Mouse (Mus musculus) neural tube, embryonic 14.5 days (tissue): ENCODE measurements at regions not wholly inside any gene's neighbourhood (a gene's known extent, or its start where the extent isn't known, plus 50 kb on each side); places are given as distances from the start of the nearest gene placed in this dataset.

Experiments used
- ATAC-seq: fragments of 200-750 bp; cut with Nextera tagmentation; 2 replicates; pipeline ENCODE4 v1.8.0; 2017; ENCODE audit warnings: low read depth, mild to moderate bottlenecking, moderate TSS enrichment, moderate library complexity
- H3K27ac ChIP-seq: fragments of 300-500 bp; sonication (generic); 2 replicates; pipeline ENCODE4 v1.5.1; 2014; ENCODE audit warnings: low read depth, mild to moderate bottlenecking, control low read depth, low read length, moderate library complexity, mixed read lengths
- H3K27me3 ChIP-seq: fragments of 300-500 bp; sonication (generic); 2 replicates; pipeline ENCODE4 v1.6.1; 2014; ENCODE audit warnings: low read length; ENCODE audit not compliant: control insufficient read depth, insufficient read depth
- H3K36me3 ChIP-seq: fragments of 300-500 bp; sonication (generic); 2 replicates; pipeline ENCODE4 v1.6.1; 2014; ENCODE audit warnings: low read length, mixed read lengths; ENCODE audit not compliant: control insufficient read depth, insufficient read depth
- H3K4me1 ChIP-seq: fragments of 300-500 bp; sonication (generic); 2 replicates; pipeline ENCODE4 v1.6.1; 2014; ENCODE audit warnings: low read length; ENCODE audit not compliant: control insufficient read depth, insufficient read depth
- H3K4me2 ChIP-seq: fragments of 300-500 bp; sonication (generic); 2 replicates; pipeline ENCODE4 v1.6.1; 2014; ENCODE audit warnings: mild to moderate bottlenecking, low read depth, low read length, control low read depth
- H3K4me3 ChIP-seq: fragments of 300-500 bp; sonication (generic); 2 replicates; pipeline ENCODE4 v1.5.1; 2014; ENCODE audit warnings: low read depth, low read length, control low read depth, mixed read lengths
- H3K9ac ChIP-seq: fragments of 300-500 bp; sonication (generic); replicated peaks from 2 replicates; pipeline ENCODE4 v1.6.1; 2014; ENCODE audit warnings: low read depth, mild to moderate bottlenecking, control low read depth, low read length, mixed read lengths
- H3K9me3 ChIP-seq: fragments of 300-500 bp; sonication (generic); 2 replicates; pipeline ENCODE4 v1.6.1; 2016; ENCODE audit warnings: low read length; ENCODE audit not compliant: control insufficient read depth
- WGBS: fragments of 180-500 bp; shearing (Covaris S2); extraction: QIAGEN DNeasy Blood & Tissue Kit; methylation state at CpG from one replicate; pipeline ENCODE4 v1.1.7; 2014; 5-methylcytosine and 5-hydroxymethylcytosine counted together

DNA sequence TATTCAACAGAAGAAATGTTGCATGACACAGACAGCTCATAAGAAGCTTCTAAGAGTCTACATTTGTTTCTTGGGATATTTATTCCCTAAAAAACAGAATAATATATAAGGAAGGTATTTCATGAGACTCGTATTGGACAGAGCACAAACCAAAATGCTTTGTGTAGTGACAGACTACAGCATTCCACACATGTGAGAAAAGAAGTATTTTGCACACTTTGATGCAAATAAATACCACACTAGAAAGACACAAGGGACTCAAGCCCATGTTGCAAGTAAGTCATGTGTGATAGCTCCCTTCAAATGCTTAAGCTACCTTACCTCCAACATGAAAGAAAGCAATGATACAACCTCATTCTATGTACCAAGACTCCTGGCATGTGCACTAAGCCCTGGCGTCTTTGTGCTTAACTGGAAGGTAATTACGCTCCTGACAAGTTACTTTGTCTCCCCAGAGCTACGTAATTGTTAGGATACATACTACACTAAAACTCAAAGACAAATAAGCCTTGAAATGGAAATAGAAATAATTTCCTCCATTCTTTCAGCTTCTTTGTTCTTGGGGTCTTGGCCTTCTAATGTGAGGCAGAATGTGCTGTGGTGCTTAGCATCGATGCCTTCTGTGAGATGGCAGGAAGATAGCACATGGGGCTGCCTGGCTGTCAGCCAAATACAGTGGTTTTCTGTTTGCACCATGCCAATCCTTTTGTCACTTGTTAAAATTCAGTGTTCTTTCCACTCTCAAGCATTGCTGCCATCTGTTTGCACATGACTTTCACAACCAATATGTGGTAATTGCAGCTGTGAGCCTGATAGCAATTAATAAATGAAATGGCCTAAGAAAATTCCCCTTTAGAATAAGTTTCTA, 1214.4 kb upstream of the Igfbp7 start:
- peak; percentile 91 for ATAC-seq
- H3K4me2 ChIP-seq = no peak overlapping the region
- no peaks in the 10 kb centered on the region for H3K36me3 ChIP-seq
- no peaks in the 10 kb centered on the region for H3K27me3 ChIP-seq
- no peak overlapping the region for H3K9ac ChIP-seq
- H3K9me3 ChIP-seq = no peaks in the 10 kb centered on the region
- WGBS = 44% methylated on average over 5 of the region's 5 CpGs
- no peaks in the 10 kb centered on the region for H3K4me1 ChIP-seq
- H3K4me3 ChIP-seq = no peak overlapping the region
- H3K27ac ChIP-seq = peak overlapping the region; percentile 11; the same call in 1 of the 2 replicates

DNA sequence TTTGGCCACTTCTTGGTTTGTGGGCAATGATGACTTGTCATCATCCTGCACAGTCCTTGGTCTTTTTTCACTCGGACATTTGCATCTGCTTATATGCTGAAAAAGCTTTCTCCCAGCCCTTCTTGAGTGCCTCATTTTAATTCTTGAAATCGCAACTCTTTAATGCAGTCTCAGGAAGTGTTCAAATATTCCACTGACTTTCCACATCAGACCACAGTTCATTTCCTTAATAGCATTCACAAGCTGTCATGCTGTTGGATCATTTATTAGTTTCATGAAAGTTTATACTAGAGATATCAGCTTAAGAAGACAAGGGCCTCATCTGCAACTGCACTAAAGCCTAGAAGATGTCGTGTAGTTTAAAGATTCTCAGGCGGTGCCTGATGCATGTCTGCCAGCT, 1200.5 kb upstream of the Igfbp7 start:
- H3K27ac ChIP-seq = no peak overlapping the region
- ATAC-seq = no peak
- no peaks in the 10 kb centered on the region for H3K4me1 ChIP-seq
- H3K4me2 ChIP-seq = no peak overlapping the region
- H3K9ac ChIP-seq = no peak overlapping the region
- H3K36me3 ChIP-seq = no peaks in the 10 kb centered on the region
- no peaks in the 10 kb centered on the region for H3K27me3 ChIP-seq
- no peaks in the 10 kb centered on the region for H3K9me3 ChIP-seq
- no peak overlapping the region for H3K4me3 ChIP-seq
- WGBS = 83% methylated on average over 4 of the region's 4 CpGs

DNA sequence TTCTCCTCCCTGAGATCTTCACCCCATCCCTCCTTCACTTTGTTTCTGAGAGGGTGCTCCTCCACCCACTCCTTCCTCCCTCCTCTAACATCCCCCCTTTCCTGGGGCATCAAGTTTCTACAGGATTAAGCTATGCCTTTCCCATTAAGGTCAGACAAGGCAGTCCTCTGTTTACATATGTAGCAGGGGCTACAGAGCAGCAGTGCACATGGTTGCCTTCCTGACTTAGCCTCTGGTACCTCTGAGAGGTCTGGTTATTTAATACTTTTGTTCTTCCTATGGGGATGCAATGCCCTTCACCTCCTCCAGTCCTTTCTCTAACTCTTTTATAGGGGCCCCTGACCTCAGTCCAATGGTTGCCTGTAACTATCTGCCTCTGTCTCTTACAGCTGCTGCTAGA, 1194.8 kb upstream of the Igfbp7 start:
- H3K27ac ChIP-seq = no peak overlapping the region
- no peaks in the 10 kb centered on the region for H3K4me1 ChIP-seq
- H3K27me3 ChIP-seq = no peaks in the 10 kb centered on the region
- H3K9ac ChIP-seq = no peak overlapping the region
- no peak overlapping the region for H3K4me2 ChIP-seq
- no peak overlapping the region for H3K4me3 ChIP-seq
- ATAC-seq = no peak
- H3K36me3 ChIP-seq = no peaks in the 10 kb centered on the region
- no peaks in the 10 kb centered on the region for H3K9me3 ChIP-seq

DNA sequence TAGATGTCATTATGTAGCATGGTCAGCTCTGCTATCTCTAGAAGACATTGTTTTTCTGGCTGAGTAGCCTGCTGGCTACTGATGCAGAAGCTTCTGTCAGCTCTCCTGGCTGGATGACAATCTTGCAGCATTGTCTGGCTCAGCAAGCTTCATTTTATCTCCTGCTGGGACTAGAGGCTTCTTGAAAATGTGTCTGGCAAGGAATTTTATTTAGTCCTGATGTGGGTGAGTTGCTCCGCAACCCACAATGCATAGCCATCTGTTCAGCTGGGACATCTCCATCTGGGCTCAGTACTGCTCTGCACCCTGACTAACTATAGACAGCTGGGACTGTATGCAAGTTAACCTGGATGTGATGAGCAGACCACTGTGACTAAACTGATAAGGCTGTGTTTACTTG, 1177.0 kb upstream of the Igfbp7 start:
- no peaks in the 10 kb centered on the region for H3K4me1 ChIP-seq
- H3K36me3 ChIP-seq = no peaks in the 10 kb centered on the region
- no peaks in the 10 kb centered on the region for H3K9me3 ChIP-seq
- H3K27ac ChIP-seq = no peak overlapping the region
- no peak overlapping the region for H3K9ac ChIP-seq
- H3K4me3 ChIP-seq = no peak overlapping the region
- WGBS = 68% methylated on average over 1 of the region's 1 CpGs
- ATAC-seq = peak; percentile 78
- H3K27me3 ChIP-seq = no peaks in the 10 kb centered on the region
- H3K4me2 ChIP-seq = no peak overlapping the region

DNA sequence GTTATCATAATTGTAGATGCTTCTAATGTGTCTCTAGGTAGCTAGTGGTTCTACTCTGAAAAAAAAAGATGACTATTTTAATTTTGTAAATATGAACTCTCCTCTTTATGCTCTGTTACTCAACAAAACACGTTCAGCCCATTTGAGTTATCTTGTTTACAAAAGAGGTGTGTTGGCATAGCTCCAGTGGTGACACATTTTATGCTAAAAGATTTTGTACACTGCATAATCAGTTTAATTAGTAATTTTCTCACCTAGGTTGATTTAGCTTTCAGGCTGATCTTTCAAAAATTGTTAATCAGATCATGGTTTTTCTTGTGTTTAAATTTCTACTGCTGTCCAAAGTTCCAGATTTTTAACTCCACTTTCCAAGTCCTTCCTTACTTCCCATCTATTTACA, 1149.1 kb upstream of the Igfbp7 start:
- WGBS = 38% methylated on average over 1 of the region's 1 CpGs
- ATAC-seq = no peak
- no peaks in the 10 kb centered on the region for H3K36me3 ChIP-seq

DNA sequence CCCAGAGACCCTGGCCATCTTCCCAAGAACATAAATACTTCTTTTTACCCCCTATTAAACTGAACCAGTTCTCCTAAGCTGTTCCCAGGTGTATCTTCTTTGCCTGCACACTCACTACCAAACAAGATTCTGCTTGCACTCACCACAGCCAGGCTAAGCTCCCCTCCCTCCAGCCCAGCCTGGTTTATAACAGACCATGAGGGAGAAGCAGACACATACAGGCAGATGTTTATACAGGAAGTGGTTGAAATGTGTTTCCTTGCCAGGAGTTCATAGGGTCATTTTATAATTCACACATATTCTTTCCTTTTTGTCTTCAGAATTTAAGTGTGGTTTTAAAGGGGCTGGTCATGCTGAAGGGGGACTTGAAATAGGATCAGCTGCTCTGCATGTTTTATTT, 1127.5 kb upstream of the Igfbp7 start:
- no peak for ATAC-seq
- Histone ChIP-seq H3K27ac (no peak overlapping the region), H3K9ac (no peak overlapping the region), H3K4me3 (no peak overlapping the region), H3K4me1 (no peaks in the 10 kb centered on the region), H3K4me2 (no peak overlapping the region), H3K9me3 (no peaks in the 10 kb centered on the region), H3K27me3 (no peaks in the 10 kb centered on the region), H3K36me3 (no peaks in the 10 kb centered on the region)

More for the DNA sequence above, 1149.1 kb upstream of the Igfbp7 start:
- Histone ChIP-seq H3K4me2 (no peak overlapping the region), H3K4me3 (no peak overlapping the region), H3K27ac (no peak overlapping the region), H3K9ac (no peak overlapping the region), H3K4me1 (no peaks in the 10 kb centered on the region), H3K27me3 (no peaks in the 10 kb centered on the region), H3K9me3 (no peaks in the 10 kb centered on the region)
